Mouse (Mus musculus) liver, embryonic 16.5 days (tissue): Measurements from ENCODE around the gene Dmrtb1. TPM values are rescaled to one million over a fixed set of nuclear protein-coding genes. Genes with fewer than 3 reads are reported as not detected.

ENCODE experiments used
- ATAC-seq: fragments of 200-750 bp; cut with Nextera tagmentation; 2 replicates; pipeline ENCODE4 v1.8.0; 2017; ENCODE audit warnings: low read depth, mild to moderate bottlenecking, moderate number of reproducible peaks, moderate library complexity
- H3K27ac ChIP-seq: fragments of 300-500 bp; sonication (generic); 2 replicates; pipeline ENCODE4 v1.5.1; 2014; ENCODE audit warnings: mild to moderate bottlenecking, low read length
- H3K27me3 ChIP-seq: fragments of 300-500 bp; sonication (generic); 2 replicates; pipeline ENCODE4 v1.6.1; 2014; ENCODE audit warnings: low read depth, low read length, mixed read lengths; ENCODE audit not compliant: control insufficient read depth, insufficient read depth
- H3K36me3 ChIP-seq: fragments of 300-500 bp; sonication (generic); 2 replicates; pipeline ENCODE4 v1.6.1; 2014; ENCODE audit warnings: mild to moderate bottlenecking; ENCODE audit not compliant: control insufficient read depth, insufficient read depth
- H3K4me1 ChIP-seq: fragments of 300-500 bp; sonication (generic); 2 replicates; pipeline ENCODE4 v1.6.1; 2014; ENCODE audit warnings: low read depth, low read length, mixed read lengths; ENCODE audit not compliant: control insufficient read depth
- H3K4me2 ChIP-seq: fragments of 300-500 bp; sonication (generic); 2 replicates; pipeline ENCODE4 v1.6.1; 2014; ENCODE audit warnings: low read depth, low read length, mixed read lengths
- H3K4me3 ChIP-seq: fragments of 300-500 bp; sonication (generic); 2 replicates; pipeline ENCODE4 v1.5.1; 2014; ENCODE audit warnings: low read depth, mild to moderate bottlenecking, low read length
- H3K9ac ChIP-seq: fragments of 300-500 bp; sonication (generic); 2 replicates; pipeline ENCODE4 v1.6.1; 2014; ENCODE audit warnings: low read depth, low read length
- H3K9me3 ChIP-seq: fragments of 300-500 bp; sonication (generic); replicated peaks from 2 replicates; pipeline ENCODE4 v1.6.1; 2016; ENCODE audit warnings: low read length; ENCODE audit not compliant: control insufficient read depth
- WGBS: fragments of 180-500 bp; shearing (Covaris S2); extraction: QIAGEN DNeasy Blood & Tissue Kit; methylation state at CpG from one replicate; pipeline ENCODE4 v1.1.7; 2014; ENCODE audit not compliant: insufficient replicate concordance; 5-methylcytosine and 5-hydroxymethylcytosine counted together
- polyA plus RNA-seq: library from polyadenylated mRNA; unstranded; fragments of >200 nt; fragmentation: Nextera tagmentation; extraction: Ambion mirVana; gene quantifications from 2 replicates; pipeline ENCODE4 v1.2.1, GENCODE M21; 2015

Gene Dmrtb1
- polyA plus RNA-seq, 1 experiment from 2014 or later: not detected

DNA sequence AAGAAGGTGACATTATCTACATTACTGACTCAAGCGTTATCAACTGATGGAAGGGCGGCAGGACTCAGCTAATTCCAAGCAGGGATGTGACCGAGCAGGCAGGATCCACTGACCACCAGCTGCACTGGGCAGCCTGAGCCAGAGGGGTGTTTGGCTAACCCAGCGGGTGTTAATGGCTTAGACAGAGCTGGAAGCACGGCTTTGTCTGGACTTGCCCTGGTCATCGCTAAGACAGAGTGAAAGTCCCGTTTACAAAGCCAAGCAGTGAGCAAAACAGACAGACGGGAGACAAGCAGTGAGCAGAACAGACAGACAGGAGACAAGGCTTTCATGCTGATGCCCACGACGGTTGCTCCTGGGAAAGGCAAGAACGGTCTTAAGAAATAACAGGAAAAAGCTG lies 4.2 kb upstream of the Dmrtb1 start:
- Histone ChIP-seq H3K9me3 (no peaks in the 10 kb centered on the region), H3K4me2 (no peak overlapping the region), H3K4me3 (no peak overlapping the region), H3K27me3 (no peaks in the 10 kb centered on the region; the same call in 1 of the 2 replicates), H3K4me1 (no peaks in the 10 kb centered on the region), H3K36me3 (no peaks in the 10 kb centered on the region), H3K27ac (no peak overlapping the region), H3K9ac (no peak overlapping the region)
- no peak for ATAC-seq
- WGBS: 22% methylated on average over 11 of the region's 11 CpGs

DNA sequence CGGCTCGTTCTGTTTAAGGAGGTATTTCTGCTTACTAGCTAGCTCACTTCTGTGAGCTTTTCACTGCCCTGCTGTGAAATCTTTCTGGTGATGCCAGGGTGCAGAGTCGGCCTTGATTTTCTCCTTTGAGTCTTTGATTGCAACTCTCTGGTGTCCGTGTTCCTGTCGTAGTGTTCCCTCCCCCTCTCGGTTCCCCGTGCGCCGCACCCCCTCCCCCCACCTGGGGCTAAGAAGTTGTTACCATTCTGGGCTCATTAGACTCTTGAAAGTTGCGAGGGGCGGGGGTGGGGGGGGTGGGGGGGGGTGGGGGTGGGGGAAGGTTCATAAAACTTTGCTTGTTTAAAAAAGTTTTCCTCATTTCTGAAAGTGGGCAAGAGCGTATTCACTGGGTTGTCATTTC lies 3.1 kb upstream of the Dmrtb1 start:
- Histone ChIP-seq H3K9me3 (no peaks in the 10 kb centered on the region), H3K4me1 (no peaks in the 10 kb centered on the region), H3K27ac (no peak overlapping the region), H3K4me2 (no peak overlapping the region), H3K27me3 (no peaks in the 10 kb centered on the region; the same call in 1 of the 2 replicates), H3K9ac (no peak overlapping the region), H3K4me3 (no peak overlapping the region), H3K36me3 (no peaks in the 10 kb centered on the region)
- 39% methylated on average over 12 of the region's 12 CpGs for WGBS
- no peak for ATAC-seq

- Histone ChIP-seq H3K27ac (no peak overlapping the region), H3K4me2 (no peak overlapping the region), H3K36me3 (no peaks in the 10 kb centered on the region), H3K4me1 (no peaks in the 10 kb centered on the region), H3K9me3 (no peaks in the 10 kb centered on the region), H3K27me3 (no peaks in the 10 kb centered on the region; the same call in 1 of the 2 replicates), H3K4me3 (no peak overlapping the region), H3K9ac (no peak overlapping the region)
- 77% methylated on average over 37 of the region's 37 CpGs for WGBS
- ATAC-seq: no peak
Observed at GRCm38 (mm10) chr4:107683006-107683756, 849 bp downstream of the Dmrtb1 start.

- WGBS: 32% methylated on average over 9 of the region's 9 CpGs
- H3K4me1 ChIP-seq: no peaks in the 10 kb centered on the region
- H3K9ac ChIP-seq: no peak overlapping the region
- no peaks in the 10 kb centered on the region for H3K27me3 ChIP-seq
- no peaks in the 10 kb centered on the region for H3K36me3 ChIP-seq
- H3K9me3 ChIP-seq: no peaks in the 10 kb centered on the region
- no peak overlapping the region for H3K4me2 ChIP-seq
- ATAC-seq: no peak
- H3K4me3 ChIP-seq: no peak overlapping the region
- no peak overlapping the region for H3K27ac ChIP-seq
Observed at GRCm38 (mm10) chr4:107681099-107681849, 2.8 kb downstream of the Dmrtb1 start.

DNA sequence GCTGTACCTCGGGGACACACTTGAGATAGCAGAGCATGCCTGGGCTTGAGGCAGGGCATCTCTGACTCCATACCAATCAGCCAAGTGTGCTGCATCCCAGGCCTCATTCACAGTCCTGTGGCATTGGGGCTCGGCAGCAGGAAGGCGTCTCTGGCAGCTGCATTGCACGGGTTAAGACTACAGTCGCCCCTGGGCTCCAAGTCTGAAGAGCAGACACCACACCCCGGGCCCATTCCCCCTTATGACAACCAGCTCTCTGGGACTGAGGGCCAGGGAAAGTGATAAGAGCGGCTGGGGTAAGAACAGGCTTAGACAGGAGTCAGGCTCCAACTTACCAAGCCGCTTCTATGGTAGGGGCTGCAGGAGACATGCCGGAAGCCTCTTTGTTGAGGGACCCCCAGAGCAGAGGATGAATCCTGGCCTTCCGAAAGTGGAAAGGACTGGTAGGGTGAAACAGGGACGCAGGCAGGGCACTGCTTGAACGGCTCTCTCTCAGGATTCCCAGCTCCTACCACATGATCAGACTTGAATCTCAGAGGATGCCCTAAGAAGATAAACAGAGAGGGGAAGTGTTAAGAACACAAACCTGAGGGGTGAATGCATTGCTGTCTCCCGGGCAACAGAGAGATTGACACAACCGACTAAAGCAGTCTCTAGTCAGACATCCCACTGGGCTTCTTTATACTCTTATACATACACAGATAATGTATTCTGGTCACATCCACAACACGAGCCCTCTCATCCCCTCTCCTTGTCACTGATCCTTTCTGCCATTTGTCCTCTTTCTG lies 3.5 kb downstream of the Dmrtb1 start:
- no peak for ATAC-seq
- H3K9me3 ChIP-seq: no peaks in the 10 kb centered on the region
- H3K4me2 ChIP-seq: no peak overlapping the region
- H3K36me3 ChIP-seq: no peaks in the 10 kb centered on the region
- 47% methylated on average over 15 of the region's 15 CpGs for WGBS
- no peak overlapping the region for H3K9ac ChIP-seq
- no peak overlapping the region for H3K4me3 ChIP-seq
- H3K4me1 ChIP-seq: no peaks in the 10 kb centered on the region
- no peaks in the 10 kb centered on the region for H3K27me3 ChIP-seq
- H3K27ac ChIP-seq: no peak overlapping the region

DNA sequence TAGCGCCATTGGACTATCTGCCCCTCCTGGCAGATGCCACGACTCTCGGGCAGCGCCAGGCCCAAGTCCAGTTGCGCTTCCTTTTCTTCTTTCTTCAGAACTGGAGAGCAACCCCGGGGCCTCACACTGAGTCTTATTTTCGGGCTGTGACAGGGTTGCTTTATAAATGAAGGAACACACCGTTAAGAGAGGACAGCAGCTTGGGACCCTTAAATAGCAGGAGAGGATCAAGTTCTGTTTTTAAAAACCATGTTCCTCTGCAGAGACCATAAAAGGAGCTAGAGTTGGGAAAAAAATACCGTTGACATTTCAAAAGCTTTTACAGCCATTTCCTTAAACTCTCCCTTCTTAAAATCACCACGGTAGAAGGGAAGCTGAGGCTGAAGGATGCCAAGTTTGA lies 8.4 kb downstream of the Dmrtb1 start:
- H3K4me3 ChIP-seq: no peak overlapping the region
- no peak overlapping the region for H3K4me2 ChIP-seq
- H3K27ac ChIP-seq: no peak overlapping the region
- H3K9ac ChIP-seq: no peak overlapping the region
- WGBS: 42% methylated on average over 10 of the region's 10 CpGs
- no peaks in the 10 kb centered on the region for H3K9me3 ChIP-seq
- H3K36me3 ChIP-seq: no peaks in the 10 kb centered on the region
- no peaks in the 10 kb centered on the region for H3K4me1 ChIP-seq
- no peak for ATAC-seq
- H3K27me3 ChIP-seq: peaks cover 8% of the 10 kb centered on the region

- Histone ChIP-seq H3K9me3 (no peaks in the 10 kb centered on the region), H3K4me1 (no peaks in the 10 kb centered on the region), H3K4me2 (no peak overlapping the region), H3K9ac (no peak overlapping the region), H3K27me3 (peaks cover 8% of the 10 kb centered on the region), H3K36me3 (no peaks in the 10 kb centered on the region), H3K27ac (no peak overlapping the region), H3K4me3 (no peak overlapping the region)
- 22% methylated on average over 5 of the region's 5 CpGs for WGBS
- ATAC-seq: no peak
Observed at GRCm38 (mm10) chr4:107674322-107674644, 9.7 kb downstream of the Dmrtb1 start.

- H3K27ac ChIP-seq: no peak overlapping the region
- no peaks in the 10 kb centered on the region for H3K36me3 ChIP-seq
- H3K4me3 ChIP-seq: no peak overlapping the region
- WGBS: 20% methylated on average over 23 of the region's 23 CpGs
- peaks cover 8% of the 10 kb centered on the region for H3K27me3 ChIP-seq
- H3K4me1 ChIP-seq: no peaks in the 10 kb centered on the region
- no peak for ATAC-seq
- H3K9me3 ChIP-seq: no peaks in the 10 kb centered on the region
- no peak overlapping the region for H3K4me2 ChIP-seq
- no peak overlapping the region for H3K9ac ChIP-seq
Observed at GRCm38 (mm10) chr4:107673638-107674321, 10.2 kb downstream of the Dmrtb1 start.
